Mouse (Mus musculus): Measurements from ENCODE around the gene Olfr433.
"Not testable (repeated sequence)": the region's sequence is repeated elsewhere in the genome, so short reads cannot be mapped to it uniquely, and the experiment has no call there.

Olfr433 gene

DNA sequence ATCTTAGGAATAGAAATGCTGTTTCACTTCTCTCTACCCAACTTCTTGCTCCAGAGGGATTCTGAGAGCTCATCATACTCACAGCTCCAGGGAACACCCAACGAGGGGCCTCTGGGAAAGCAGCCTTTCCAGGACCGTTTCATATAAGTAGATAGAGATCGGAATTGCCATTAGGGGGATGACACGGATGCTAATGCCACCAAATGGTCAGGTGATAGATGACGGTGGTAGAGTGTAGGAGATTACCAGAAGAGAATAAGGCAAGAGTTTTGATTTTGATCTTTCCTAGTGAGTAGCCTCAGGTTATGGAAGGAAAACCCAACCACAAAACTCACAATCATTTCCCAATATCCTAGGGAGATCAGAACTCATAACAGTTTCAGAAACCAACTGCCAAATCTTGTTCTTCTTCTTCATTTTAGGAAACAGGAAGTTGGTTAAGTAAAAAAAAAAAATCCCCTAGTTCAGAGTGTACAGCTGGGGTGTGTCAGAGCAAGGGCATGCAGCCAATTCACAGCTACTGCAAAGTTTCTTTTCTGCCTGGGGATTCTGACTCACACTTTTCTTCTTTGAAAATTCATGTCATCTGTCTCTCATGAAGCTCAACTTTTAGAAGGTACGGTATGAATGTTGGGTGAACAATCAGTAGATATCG is at the start of gene Olfr433:
Olfr433 (plus strand) TSS at position 183 of the 655 bp plus-strand sequence.
- Histone ChIP-seq H3K36me3 (ENCODE audit: insufficient read depth, low read length) (no peaks in the 10 kb centered on the region), H3K9me3 (ENCODE audit: low read length) (no peaks in the 10 kb centered on the region), H3K27me3 (ENCODE audit: insufficient read depth, low read length) (no peaks in the 10 kb centered on the region), H3K4me1 (replicated peaks; ENCODE audit: low read depth, low read length) (no peaks in the 10 kb centered on the region), H3K4me3 (replicated peaks; ENCODE audit: low read length) (no peak within 1 kb of the TSS)
- TF ChIP-seq CTCF (conservative IDR thresholded peaks at IDR 0.05; ENCODE audit: low read length) = no peak
- TF ChIP-seq POU5F1 (IDR thresholded peaks at IDR 0.05; ENCODE audit: borderline replicate concordance, low read length) = no peak
- TF ChIP-seq NANOG (IDR thresholded peaks at IDR 0.05; ENCODE audit: borderline replicate concordance, low read length) = no peak

GRCm38 (mm10) chr1:173995003-173995402 is 45.5 kb upstream of the Olfr433 start:
- no peaks in the 10 kb centered on the region for H3K27me3 ChIP-seq (ENCODE audit: insufficient read depth, low read length)
- H3K36me3 ChIP-seq (ENCODE audit: insufficient read depth, low read length) = no peaks in the 10 kb centered on the region
- no peak overlapping the region for H3K4me3 ChIP-seq (replicated peaks; ENCODE audit: low read length)
- no peak for TF ChIP-seq CTCF (conservative IDR thresholded peaks at IDR 0.05; ENCODE audit: low read length)
- H3K9me3 ChIP-seq (ENCODE audit: low read length) = no peaks in the 10 kb centered on the region
- H3K4me1 ChIP-seq (replicated peaks; ENCODE audit: low read depth, low read length) = no peaks in the 10 kb centered on the region

DNA sequence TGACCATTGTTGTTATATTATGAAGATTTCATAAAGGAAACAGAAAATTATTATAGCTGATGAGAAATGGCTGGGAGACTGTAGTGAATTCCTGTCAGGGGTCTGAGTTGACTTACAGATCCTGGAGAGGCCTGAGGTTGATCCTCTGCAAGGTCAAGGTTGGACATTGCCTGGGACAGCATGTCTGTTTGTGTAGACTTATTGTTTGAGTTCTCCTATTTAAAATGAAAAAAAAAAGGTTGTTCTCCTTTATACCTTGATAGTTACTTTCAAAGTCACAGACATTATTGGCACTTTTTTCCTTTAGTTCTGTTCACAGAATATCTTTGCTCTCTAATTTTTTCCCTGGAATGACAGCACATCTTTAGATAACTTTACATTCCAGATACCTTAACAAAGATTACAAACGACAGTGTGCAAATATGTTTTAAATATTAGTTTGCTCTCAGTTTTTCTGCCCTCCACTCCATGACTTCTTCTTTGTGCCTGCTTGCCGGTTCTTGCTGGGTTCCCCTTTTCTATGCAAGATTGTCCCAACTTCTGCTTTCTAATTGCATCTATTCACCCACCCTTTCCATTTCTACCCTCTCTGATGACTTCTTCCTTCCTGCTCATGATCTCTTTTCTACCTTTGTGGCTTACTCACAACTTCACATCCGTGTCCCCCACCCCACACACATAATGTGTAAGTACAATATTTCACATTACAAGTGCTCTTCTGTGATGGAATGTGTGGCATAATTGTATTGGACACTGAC is 36.0 kb upstream of the Olfr433 start:
- not testable (repeated sequence) for H3K36me3 ChIP-seq (ENCODE audit: insufficient read depth, low read length); H3K27me3 ChIP-seq (ENCODE audit: insufficient read depth, low read length); H3K4me1 ChIP-seq (replicated peaks; ENCODE audit: low read depth, low read length); H3K9me3 ChIP-seq (ENCODE audit: low read length); H3K4me3 ChIP-seq (replicated peaks; ENCODE audit: low read length)

DNA sequence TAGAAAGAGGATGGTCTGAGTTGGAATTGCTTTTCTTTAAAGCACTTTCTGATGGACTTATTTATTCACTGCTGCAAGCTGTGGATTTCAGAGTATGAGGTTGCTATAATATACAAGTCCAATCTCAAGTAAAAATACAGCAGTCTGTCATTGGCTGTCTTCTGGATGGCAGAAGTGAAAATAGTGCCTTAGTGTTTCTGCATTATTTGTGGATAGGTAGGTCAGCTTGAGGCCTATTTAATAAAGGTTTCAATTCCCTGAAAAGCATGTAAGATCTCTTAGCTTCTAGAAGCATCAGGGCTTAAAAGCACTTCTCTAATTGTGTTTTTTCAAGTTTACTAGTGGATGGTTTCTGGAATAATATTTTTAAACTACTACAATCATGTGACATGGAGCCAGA is 33.5 kb upstream of the Olfr433 start:
- not testable (repeated sequence) for H3K4me1 ChIP-seq (replicated peaks; ENCODE audit: low read depth, low read length); H3K4me3 ChIP-seq (replicated peaks; ENCODE audit: low read length); H3K36me3 ChIP-seq (ENCODE audit: insufficient read depth, low read length); H3K9me3 ChIP-seq (ENCODE audit: low read length); H3K27me3 ChIP-seq (ENCODE audit: insufficient read depth, low read length)

- no peaks in the 10 kb centered on the region for H3K4me1 ChIP-seq (replicated peaks; ENCODE audit: low read depth, low read length)
- no peaks in the 10 kb centered on the region for H3K27me3 ChIP-seq (ENCODE audit: insufficient read depth, low read length)
- H3K4me3 ChIP-seq (replicated peaks; ENCODE audit: low read length) = no peak within 1 kb of the TSS
- TF ChIP-seq NANOG (IDR thresholded peaks at IDR 0.05; ENCODE audit: borderline replicate concordance, low read length) = no peak
- TF ChIP-seq POU5F1 (IDR thresholded peaks at IDR 0.05; ENCODE audit: borderline replicate concordance, low read length) = no peak
- no peak for TF ChIP-seq CTCF (conservative IDR thresholded peaks at IDR 0.05; ENCODE audit: low read length)
- no peaks in the 10 kb centered on the region for H3K9me3 ChIP-seq (ENCODE audit: low read length)
- H3K36me3 ChIP-seq (ENCODE audit: insufficient read depth, low read length) = no peaks in the 10 kb centered on the region
Observed at GRCm38 (mm10) chr1:174031698-174032097, 8.8 kb upstream of the Olfr433 start, which contains the start of gene Ifi205. Ifi205 (minus strand) TSS chr1:174031810.

GRCm38 (mm10) chr1:174035841-174036240 is 4.7 kb upstream of the Olfr433 start:
- TF ChIP-seq POU5F1 (IDR thresholded peaks at IDR 0.05; ENCODE audit: borderline replicate concordance, low read length) (no peak), CTCF (conservative IDR thresholded peaks at IDR 0.05; ENCODE audit: low read length) (no peak), NANOG (IDR thresholded peaks at IDR 0.05; ENCODE audit: borderline replicate concordance, low read length) (no peak)
- no peaks in the 10 kb centered on the region for H3K9me3 ChIP-seq (ENCODE audit: low read length)

GRCm38 (mm10) chr1:174038480-174038879 is 2.0 kb upstream of the Olfr433 start:
- Histone ChIP-seq H3K9me3 (ENCODE audit: low read length) (no peaks in the 10 kb centered on the region), H3K4me3 (replicated peaks; ENCODE audit: low read length) (no peak overlapping the region), H3K27me3 (ENCODE audit: insufficient read depth, low read length) (no peaks in the 10 kb centered on the region), H3K4me1 (replicated peaks; ENCODE audit: low read depth, low read length) (no peaks in the 10 kb centered on the region), H3K36me3 (ENCODE audit: insufficient read depth, low read length) (no peaks in the 10 kb centered on the region)
- no peak for TF ChIP-seq POU5F1 (IDR thresholded peaks at IDR 0.05; ENCODE audit: borderline replicate concordance, low read length)
- TF ChIP-seq NANOG (IDR thresholded peaks at IDR 0.05; ENCODE audit: borderline replicate concordance, low read length) = no peak
- TF ChIP-seq CTCF (conservative IDR thresholded peaks at IDR 0.05; ENCODE audit: low read length) = no peak

More at GRCm38 (mm10) chr1:174035841-174036240, 4.7 kb upstream of the Olfr433 start:
- no peaks in the 10 kb centered on the region for H3K4me1 ChIP-seq (replicated peaks; ENCODE audit: low read depth, low read length)
- no peak overlapping the region for H3K4me3 ChIP-seq (replicated peaks; ENCODE audit: low read length)
- H3K27me3 ChIP-seq (ENCODE audit: insufficient read depth, low read length) = no peaks in the 10 kb centered on the region
- H3K36me3 ChIP-seq (ENCODE audit: insufficient read depth, low read length) = no peaks in the 10 kb centered on the region

DNA sequence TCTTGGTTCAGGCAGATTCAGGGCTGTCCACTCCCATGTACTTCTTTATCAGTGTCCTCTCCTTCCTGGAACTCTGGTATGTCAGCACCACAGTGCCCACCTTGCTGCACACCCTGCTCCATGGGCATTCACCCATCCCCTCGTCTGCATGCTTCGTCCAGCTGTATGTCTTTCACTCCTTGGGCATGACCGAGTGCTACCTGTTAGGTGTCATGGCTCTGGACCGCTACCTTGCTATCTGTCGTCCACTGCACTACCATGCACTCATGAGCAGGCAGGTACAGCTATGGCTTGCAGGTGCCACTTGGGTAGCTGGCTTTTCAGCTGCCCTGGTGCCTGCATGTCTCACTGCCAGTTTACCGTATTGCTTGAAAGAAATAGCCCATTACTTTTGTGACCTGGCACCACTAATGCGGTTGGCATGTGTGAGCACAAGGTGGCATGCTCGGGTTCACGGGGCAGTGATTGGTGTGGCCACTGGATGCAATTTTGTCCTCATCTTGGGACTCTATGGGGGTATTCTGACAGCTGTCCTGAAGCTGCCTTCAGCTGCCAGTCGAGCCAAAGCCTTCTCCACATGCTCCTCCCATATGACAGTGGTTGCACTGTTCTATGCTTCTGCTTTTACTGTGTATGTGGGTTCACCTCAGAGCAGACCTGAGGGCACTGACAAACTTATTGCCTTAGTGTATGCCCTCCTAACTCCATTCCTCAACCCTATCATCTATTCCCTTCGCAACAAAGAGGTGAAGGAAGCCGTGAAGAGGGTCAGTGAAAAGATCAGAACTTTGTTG is 1.8 kb downstream of the Olfr433 start:
- H3K27me3 ChIP-seq (ENCODE audit: insufficient read depth, low read length); H3K9me3 ChIP-seq (ENCODE audit: low read length); H3K36me3 ChIP-seq (ENCODE audit: insufficient read depth, low read length); H3K4me3 ChIP-seq (replicated peaks; ENCODE audit: low read length); H3K4me1 ChIP-seq (replicated peaks; ENCODE audit: low read depth, low read length): not testable (repeated sequence)

GRCm38 (mm10) chr1:174044431-174044830 is 3.9 kb downstream of the Olfr433 start:
- Histone ChIP-seq H3K36me3 (ENCODE audit: insufficient read depth, low read length) (no peaks in the 10 kb centered on the region), H3K4me1 (replicated peaks; ENCODE audit: low read depth, low read length) (no peaks in the 10 kb centered on the region), H3K27me3 (ENCODE audit: insufficient read depth, low read length) (no peaks in the 10 kb centered on the region), H3K9me3 (ENCODE audit: low read length) (no peaks in the 10 kb centered on the region), H3K4me3 (replicated peaks; ENCODE audit: low read length) (no peak overlapping the region)
- TF ChIP-seq POU5F1 (IDR thresholded peaks at IDR 0.05; ENCODE audit: borderline replicate concordance, low read length) (no peak), NANOG (IDR thresholded peaks at IDR 0.05; ENCODE audit: borderline replicate concordance, low read length) (no peak), CTCF (conservative IDR thresholded peaks at IDR 0.05; ENCODE audit: low read length) (no peak)

DNA sequence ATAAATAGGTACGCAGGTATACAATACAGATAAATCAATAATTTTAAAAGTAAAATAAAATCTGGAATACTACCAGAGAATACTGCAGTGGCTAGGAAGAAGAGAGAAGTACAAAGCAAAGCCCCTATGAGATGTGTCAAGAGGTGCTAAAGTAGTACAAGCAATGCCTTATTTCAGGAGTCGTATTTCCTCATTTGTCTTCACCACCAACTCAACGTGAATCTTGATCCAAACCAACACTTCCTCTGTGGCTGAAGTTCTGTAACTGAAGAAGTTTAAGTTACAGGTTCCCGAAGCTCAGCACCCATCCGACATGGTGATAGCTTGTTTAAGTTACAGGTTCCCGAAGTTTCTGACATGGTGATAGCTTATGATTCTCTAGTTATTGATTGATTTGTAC is 7.7 kb downstream of the Olfr433 start:
- H3K4me3 ChIP-seq (replicated peaks; ENCODE audit: low read length); H3K4me1 ChIP-seq (replicated peaks; ENCODE audit: low read depth, low read length); H3K9me3 ChIP-seq (ENCODE audit: low read length); H3K27me3 ChIP-seq (ENCODE audit: insufficient read depth, low read length); H3K36me3 ChIP-seq (ENCODE audit: insufficient read depth, low read length): not testable (repeated sequence)

Data from E14TG2a.4 (cell line).